Mouse (Mus musculus) v-Abl transformed pro-B cells (cell line): ENCODE results near the gene Phactr1.

Experiments used
- in situ Hi-C, 2 experiments: fragments of 400-800 bp; cut with MboI; formaldehyde crosslinking; loops; one replicate each; pipeline ENCODE4 v1.15.1; 2025; ENCODE audit not compliant: unreplicated experiment in 2 of 2

Gene Phactr1

GRCm38 (mm10) chr13:42680391-42680994 is at the start of gene Phactr1:
Gene Phactr1 (plus strand): TSS chr13:42680623.
- in situ Hi-C loops: no loop called here

- in situ Hi-C loops: no loop called here
Measured at GRCm38 (mm10) chr13:42634908-42635307, 45.5 kb upstream of the Phactr1 start.

GRCm38 (mm10) chr13:42650228-42650627 is 30.2 kb upstream of the Phactr1 start:
- in situ Hi-C loops: no loop called here

- in situ Hi-C loops: no loop called here
Measured at GRCm38 (mm10) chr13:42656643-42657315, 23.6 kb upstream of the Phactr1 start.

GRCm38 (mm10) chr13:42671651-42672290 is 8.7 kb upstream of the Phactr1 start:
- in situ Hi-C loops: no loop called here

GRCm38 (mm10) chr13:42681299-42681698 is 876 bp downstream of the Phactr1 start:
- in situ Hi-C loops: no loop called here

GRCm38 (mm10) chr13:42684181-42684580 is 3.8 kb downstream of the Phactr1 start:
- in situ Hi-C loops: no loop called here

- in situ Hi-C loops: no loop called here
Measured at GRCm38 (mm10) chr13:42692233-42692632, 11.8 kb downstream of the Phactr1 start.

GRCm38 (mm10) chr13:42696641-42697040 is 16.2 kb downstream of the Phactr1 start:
- in situ Hi-C loops: no loop called here

GRCm38 (mm10) chr13:42709148-42709547 is 28.7 kb downstream of the Phactr1 start:
- in situ Hi-C loops: no loop called here

- in situ Hi-C loops: no loop called here
Measured at GRCm38 (mm10) chr13:42709611-42710331, 29.3 kb downstream of the Phactr1 start.

- in situ Hi-C loops: no loop called here
Measured at GRCm38 (mm10) chr13:42711510-42711909, 31.1 kb downstream of the Phactr1 start.

GRCm38 (mm10) chr13:42719401-42719800 is 39.0 kb downstream of the Phactr1 start:
- in situ Hi-C loops: no loop called here

- in situ Hi-C loops: no loop called here
Measured at GRCm38 (mm10) chr13:42720135-42720534, 39.7 kb downstream of the Phactr1 start.

GRCm38 (mm10) chr13:42720648-42721047 is 40.2 kb downstream of the Phactr1 start:
- in situ Hi-C loops: no loop called here

GRCm38 (mm10) chr13:42724011-42724410 is 43.6 kb downstream of the Phactr1 start:
- in situ Hi-C loops: no loop called here

- in situ Hi-C loops: no loop called here
Measured at GRCm38 (mm10) chr13:42725709-42726231, 45.3 kb downstream of the Phactr1 start.

- in situ Hi-C loops: no loop called here
Measured at GRCm38 (mm10) chr13:42737486-42737885, 57.1 kb downstream of the Phactr1 start.

GRCm38 (mm10) chr13:42738152-42738551 is 57.7 kb downstream of the Phactr1 start:
- in situ Hi-C loops: no loop called here

- in situ Hi-C loops: no loop called here
Measured at GRCm38 (mm10) chr13:42742226-42742625, 61.8 kb downstream of the Phactr1 start.

GRCm38 (mm10) chr13:42744467-42744866 is 64.0 kb downstream of the Phactr1 start:
- in situ Hi-C loops: no loop called here
